Mouse (Mus musculus): ENCODE measurements around the gene Hpcal1. TPM values are rescaled to one million over a fixed set of nuclear protein-coding genes. Genes with fewer than 3 reads are reported as not detected.
"Not testable (repeated sequence)": the region's sequence is repeated elsewhere in the genome, so short reads cannot be mapped to it uniquely, and the experiment has no call there.

The Hpcal1 gene
- polyA plus RNA-seq, 1 experiment from 2014 or later: 33.9 TPM

- not testable (repeated sequence) for H3K36me3 ChIP-seq; H3K9me3 ChIP-seq; H3K4me2 ChIP-seq (replicated peaks); H3K4me3 ChIP-seq; H3K4me1 ChIP-seq; ATAC-seq (ENCODE audit: low FRiP score, low read depth); H3K9ac ChIP-seq (replicated peaks); H3K27me3 ChIP-seq; H3K27ac ChIP-seq (replicated peaks)
- WGBS: 66% methylated on average over 3 of the region's 3 CpGs
These were observed 84.2 kb downstream of the Hpcal1 start for GRCm38 (mm10) chr12:17774842-17775241.

- peaks cover 4% of the 10 kb centered on the region for H3K4me1 ChIP-seq
- H3K27ac ChIP-seq (replicated peaks): no peak overlapping the region
- no peaks in the 10 kb centered on the region for H3K36me3 ChIP-seq
- H3K27me3 ChIP-seq: no peaks in the 10 kb centered on the region
- WGBS: 8% methylated on average over 3 of the region's 3 CpGs
- H3K4me2 ChIP-seq (replicated peaks): no peak overlapping the region
- H3K9ac ChIP-seq (replicated peaks): no peak overlapping the region
- no peak overlapping the region for H3K4me3 ChIP-seq
- no peaks in the 10 kb centered on the region for H3K9me3 ChIP-seq
- peak; percentile 56; the same call in 1 of the 2 replicates for ATAC-seq (ENCODE audit: low FRiP score, low read depth)
These were observed 87.7 kb downstream of the Hpcal1 start for GRCm38 (mm10) chr12:17778320-17778719.

DNA sequence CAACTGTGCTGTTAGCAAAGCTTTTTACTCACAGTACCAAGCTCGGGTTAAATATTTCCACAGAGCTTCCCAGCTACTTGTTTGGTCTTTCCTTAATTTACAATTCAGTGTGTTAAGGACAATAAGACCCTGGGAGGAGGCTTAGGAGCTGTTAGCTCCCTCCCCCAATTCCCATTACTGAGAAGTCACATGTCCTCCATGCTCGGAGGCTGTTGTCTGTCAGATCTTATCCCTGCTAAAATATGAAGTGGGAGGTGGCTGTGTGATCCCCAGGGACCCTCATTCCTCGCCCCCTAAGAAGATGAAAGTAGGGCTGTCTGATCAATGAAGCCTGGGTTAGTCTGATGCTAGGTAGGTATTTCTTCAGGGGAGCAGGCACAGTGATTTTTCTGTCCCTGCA is 88.4 kb downstream of the Hpcal1 start:
- no peak; the same call in 1 of the 2 replicates for ATAC-seq (ENCODE audit: low FRiP score, low read depth)
- Histone ChIP-seq H3K36me3 (no peaks in the 10 kb centered on the region), H3K9me3 (no peaks in the 10 kb centered on the region), H3K27me3 (no peaks in the 10 kb centered on the region), H3K4me2 (replicated peaks) (no peak overlapping the region; the same call in 1 of the 2 replicates), H3K9ac (replicated peaks) (no peak overlapping the region), H3K27ac (replicated peaks) (0 out of 2 replicates have a peak overlapping the region, but pooled peaks have one; percentile 15), H3K4me1 (peaks cover 4% of the 10 kb centered on the region), H3K4me3 (no peak overlapping the region)
- WGBS: 9% methylated on average over 3 of the region's 3 CpGs

DNA sequence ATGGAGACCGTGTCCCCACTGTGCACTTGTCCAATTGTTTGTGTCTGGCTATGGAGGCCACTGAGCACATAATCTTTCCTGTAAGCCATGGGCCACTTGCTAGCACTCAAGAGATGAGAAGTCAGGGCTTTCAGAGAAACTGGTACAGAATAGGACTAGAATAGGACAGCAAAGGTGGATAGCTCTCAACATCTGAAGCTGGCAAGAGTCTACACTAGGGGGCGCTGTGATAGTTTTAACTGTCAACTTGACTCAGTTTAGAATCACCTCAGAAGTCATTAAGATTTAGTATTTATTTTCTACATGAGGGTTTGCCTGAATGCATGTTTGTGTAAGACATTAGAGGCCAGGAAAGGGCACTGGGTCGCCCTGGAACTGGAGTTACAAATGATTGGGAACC is 98.8 kb downstream of the Hpcal1 start:
- Histone ChIP-seq H3K9ac (replicated peaks) (no peak overlapping the region), H3K4me2 (replicated peaks) (no peak overlapping the region), H3K27ac (replicated peaks) (no peak overlapping the region), H3K9me3 (no peaks in the 10 kb centered on the region), H3K27me3 (no peaks in the 10 kb centered on the region), H3K4me3 (no peak overlapping the region), H3K36me3 (peaks cover 11% of the 10 kb centered on the region; the same call in 1 of the 2 replicates), H3K4me1 (no peaks in the 10 kb centered on the region)
- ATAC-seq (ENCODE audit: low FRiP score, low read depth): no peak
- 46% methylated on average over 3 of the region's 3 CpGs for WGBS

GRCm38 (mm10) chr12:17791111-17791510 is 100.5 kb downstream of the Hpcal1 start:
- Histone ChIP-seq H3K27me3 (no peaks in the 10 kb centered on the region), H3K4me2 (replicated peaks) (no peak overlapping the region), H3K4me3 (no peak overlapping the region), H3K9me3 (no peaks in the 10 kb centered on the region), H3K4me1 (no peaks in the 10 kb centered on the region), H3K27ac (replicated peaks) (no peak overlapping the region), H3K9ac (replicated peaks) (no peak overlapping the region), H3K36me3 (peaks cover 11% of the 10 kb centered on the region; the same call in 1 of the 2 replicates)
- ATAC-seq (ENCODE audit: low FRiP score, low read depth): no peak
- WGBS: 74% methylated on average over 6 of the region's 6 CpGs

GRCm38 (mm10) chr12:17792756-17793155 is 102.1 kb downstream of the Hpcal1 start:
- Histone ChIP-seq H3K27ac (replicated peaks) (no peak overlapping the region), H3K9ac (replicated peaks) (no peak overlapping the region), H3K9me3 (no peaks in the 10 kb centered on the region), H3K4me1 (no peaks in the 10 kb centered on the region), H3K36me3 (no peaks in the 10 kb centered on the region), H3K4me3 (no peak overlapping the region), H3K27me3 (no peaks in the 10 kb centered on the region), H3K4me2 (replicated peaks) (no peak overlapping the region)
- 91% methylated on average over 1 of the region's 1 CpGs for WGBS
- ATAC-seq (ENCODE audit: low FRiP score, low read depth): no peak

DNA sequence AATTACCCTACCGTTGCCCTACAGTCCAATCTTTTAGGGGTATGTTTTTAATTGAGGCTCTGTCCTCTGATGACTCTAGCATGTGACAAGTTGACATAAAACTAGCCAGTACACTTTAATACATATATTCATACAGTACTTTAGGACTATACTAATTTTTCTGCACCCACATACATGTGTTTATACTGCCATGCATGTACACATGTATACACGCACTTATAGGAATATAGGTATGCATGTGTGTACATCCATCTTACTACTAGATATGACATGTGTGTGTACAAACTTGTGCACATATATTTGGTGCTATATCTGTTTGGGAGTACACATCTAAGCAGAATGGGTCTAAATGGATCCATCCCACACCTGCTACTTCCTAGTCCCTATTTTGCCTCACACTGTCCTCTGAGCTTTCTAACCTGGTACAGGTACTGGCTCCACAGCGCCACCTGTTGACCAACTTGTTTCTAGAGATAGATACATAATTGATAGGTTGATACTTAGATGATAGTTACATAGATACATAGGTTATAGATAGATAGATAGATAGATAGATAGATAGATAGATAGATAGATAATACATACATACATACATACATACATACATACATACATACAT is 105.1 kb downstream of the Hpcal1 start:
- Histone ChIP-seq H3K27ac (replicated peaks) (no peak overlapping the region), H3K27me3 (no peaks in the 10 kb centered on the region), H3K36me3 (no peaks in the 10 kb centered on the region), H3K9ac (replicated peaks) (no peak overlapping the region), H3K4me2 (replicated peaks) (no peak overlapping the region), H3K9me3 (no peaks in the 10 kb centered on the region), H3K4me1 (no peaks in the 10 kb centered on the region), H3K4me3 (no peak overlapping the region)
- 63% methylated on average over 3 of the region's 3 CpGs for WGBS
- no peak for ATAC-seq (ENCODE audit: low FRiP score, low read depth)

GRCm38 (mm10) chr12:17798261-17798660 is 107.6 kb downstream of the Hpcal1 start:
- H3K4me2 ChIP-seq (replicated peaks); H3K36me3 ChIP-seq; H3K27me3 ChIP-seq; ATAC-seq (ENCODE audit: low FRiP score, low read depth); H3K4me3 ChIP-seq; H3K4me1 ChIP-seq; H3K27ac ChIP-seq (replicated peaks); H3K9ac ChIP-seq (replicated peaks); H3K9me3 ChIP-seq: not testable (repeated sequence)
- WGBS: 94% methylated on average over 11 of the region's 11 CpGs

DNA sequence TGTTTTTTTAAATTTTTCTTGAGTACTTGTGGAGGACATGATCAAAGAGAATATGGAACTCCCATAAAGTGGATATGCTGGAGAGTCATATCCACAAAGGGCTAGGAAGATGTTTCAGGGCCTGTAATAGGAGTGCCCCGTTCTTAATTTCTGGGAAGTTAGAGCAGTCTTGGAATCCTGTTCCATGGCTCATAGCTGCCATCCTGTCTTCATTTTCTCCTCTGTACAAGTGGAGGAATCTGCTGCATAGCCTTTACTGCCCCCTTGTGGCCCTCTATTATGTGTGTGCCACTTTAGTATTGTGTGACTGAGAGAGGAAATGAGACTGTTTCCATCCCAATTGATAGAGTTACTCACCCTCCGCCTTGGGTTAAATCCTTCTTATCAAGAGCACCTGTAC is 117.9 kb downstream of the Hpcal1 start:
- Histone ChIP-seq H3K9ac (replicated peaks) (no peak overlapping the region), H3K36me3 (no peaks in the 10 kb centered on the region), H3K4me2 (replicated peaks) (no peak overlapping the region), H3K27ac (replicated peaks) (no peak overlapping the region), H3K27me3 (no peaks in the 10 kb centered on the region), H3K9me3 (no peaks in the 10 kb centered on the region; the same call in 1 of the 2 replicates), H3K4me1 (no peaks in the 10 kb centered on the region; the same call in 1 of the 2 replicates), H3K4me3 (no peak overlapping the region)
- 42% methylated on average over 2 of the region's 2 CpGs for WGBS
- peak; percentile 30; the same call in 1 of the 2 replicates for ATAC-seq (ENCODE audit: low FRiP score, low read depth)

- not testable (repeated sequence) for H3K27me3 ChIP-seq; H3K4me2 ChIP-seq (replicated peaks); H3K9me3 ChIP-seq; H3K4me3 ChIP-seq; H3K9ac ChIP-seq (replicated peaks); H3K27ac ChIP-seq (replicated peaks); ATAC-seq (ENCODE audit: low FRiP score, low read depth); H3K4me1 ChIP-seq; H3K36me3 ChIP-seq
- WGBS: 80% methylated on average over 1 of the region's 1 CpGs
These were observed 144.6 kb downstream of the Hpcal1 start for GRCm38 (mm10) chr12:17835279-17835678.

Other genes starting within 250 kb of the Hpcal1 start
- gene Odc1, start 146.1 kb upstream of the Hpcal1 start, polyA plus RNA-seq (2016; fragmentation: Nextera tagmentation; extraction: Ambion mirVana): 248 and 264 TPM in 2 replicates